Mouse (Mus musculus): ENCODE data around the gene R3hdm1. TPM values are rescaled to one million over a fixed set of nuclear protein-coding genes. Genes with fewer than 3 reads are reported as not detected.

Gene R3hdm1
- polyA plus RNA-seq, 1 experiment, result 11.1 TPM

GRCm38 (mm10) chr1:128275908-128276307 lies 172.8 kb downstream of the R3hdm1 start:
- no peak for DNase-seq (ENCODE audit: low read depth, low spot score)
- WGBS, result 94% methylated on average over 1 of the region's 1 CpGs

GRCm38 (mm10) chr1:128278563-128278962 lies 175.5 kb downstream of the R3hdm1 start:
- WGBS, result 81% methylated on average over 3 of the region's 3 CpGs
- no peak for DNase-seq (ENCODE audit: low read depth, low spot score)

GRCm38 (mm10) chr1:128281753-128282152 lies 178.7 kb downstream of the R3hdm1 start:
- DNase-seq (ENCODE audit: low read depth, low spot score), result no peak
- 96% methylated on average over 3 of the region's 3 CpGs for WGBS

DNA sequence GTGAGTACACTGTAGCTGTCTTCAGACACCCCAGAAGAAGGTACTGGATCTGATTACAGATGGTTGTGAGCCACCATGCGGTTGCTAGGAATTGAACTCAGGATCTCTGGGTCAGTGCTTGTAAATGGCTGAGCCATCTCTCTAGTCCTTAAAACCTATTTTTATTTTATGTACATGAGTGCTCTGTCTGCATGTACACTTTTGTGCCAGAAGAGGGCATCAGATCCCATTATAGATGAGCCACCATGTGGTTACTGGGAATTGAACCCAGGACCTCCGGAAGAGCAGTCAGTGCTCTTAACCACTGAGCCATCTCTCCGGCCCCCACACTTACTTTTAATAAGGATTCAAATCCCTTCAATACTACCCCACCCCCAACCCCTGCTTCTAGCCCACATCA lies 179.8 kb downstream of the R3hdm1 start:
- 97% methylated on average over 3 of the region's 3 CpGs for WGBS
- no peak for DNase-seq (ENCODE audit: low read depth, low spot score)

- 62% methylated on average over 8 of the region's 8 CpGs for WGBS
- no peak for DNase-seq (ENCODE audit: low read depth, low spot score)
Observed at GRCm38 (mm10) chr1:128284157-128284690, 181.1 kb downstream of the R3hdm1 start.

DNA sequence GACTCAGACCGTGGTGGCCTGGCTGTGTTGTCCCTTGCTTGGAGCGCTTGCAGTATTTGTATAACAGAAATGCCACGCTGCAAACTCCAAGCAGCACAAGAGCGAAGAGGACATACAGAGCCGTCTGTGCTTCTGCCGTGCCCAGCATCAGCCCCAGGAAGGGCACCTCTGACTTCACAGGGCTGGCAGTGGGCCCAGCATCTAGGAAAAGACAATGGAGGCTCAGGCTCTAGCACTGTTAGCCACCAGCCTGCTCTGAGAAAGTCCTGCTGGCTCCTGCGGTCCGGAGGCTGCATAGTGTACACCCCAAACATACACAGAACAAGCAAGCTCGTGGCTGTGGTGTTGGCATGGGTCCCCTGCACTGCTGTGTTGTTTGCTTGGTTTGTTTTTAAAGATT lies 182.0 kb downstream of the R3hdm1 start:
- WGBS, result 83% methylated on average over 9 of the region's 9 CpGs
- DNase-seq (ENCODE audit: low read depth, low spot score), result no peak

Other genes with a start within 250 kb of the R3hdm1 start
- 0.06 and 0.08 TPM in 2 replicates for gene Map3k19, start 248.3 kb upstream of the R3hdm1 start, polyA plus RNA-seq (2012; rRNA removed)
- gene Rab3gap1, start 234.5 kb upstream of the R3hdm1 start, polyA plus RNA-seq (2012; rRNA removed), result 14.6 and 15.9 TPM in 2 replicates
- gene Zranb3, start 254 bp upstream of the R3hdm1 start, polyA plus RNA-seq (2012; rRNA removed), result 1.1 and 1.4 TPM in 2 replicates
- gene Ubxn4, start 140.7 kb downstream of the R3hdm1 start, polyA plus RNA-seq (2012; rRNA removed), result 13.7 and 20.3 TPM in 2 replicates
- gene Lct, start 225.0 kb downstream of the R3hdm1 start, polyA plus RNA-seq (2012; rRNA removed), result 12.1 and 201 TPM in 2 replicates

Data from large intestine, adult 2 months (tissue).